Mouse (Mus musculus) brain, embryonic 14.5 days (tissue): ENCODE results near the gene Dcaf15.

Experiments
- CTCF ChIP-seq: fragments of 200-500 bp; IDR thresholded peaks from 2 replicates; pipeline ENCODE4 v1.5.1; 2012; ENCODE audit warnings: inconsistent platforms, mild to moderate bottlenecking, moderate library complexity, borderline replicate concordance; ENCODE audit not compliant: insufficient read depth, insufficient read length; ENCODE audit errors: extremely low read depth
- POLR2A ChIP-seq: fragments of 200-500 bp; IDR thresholded peaks from 2 replicates; pipeline ENCODE4 v1.6.1; 2012; ENCODE audit warnings: mild to moderate bottlenecking, inconsistent platforms, borderline replicate concordance; ENCODE audit not compliant: poor library complexity, insufficient read depth, insufficient read length, severe bottlenecking; ENCODE audit errors: extremely low read depth

GRCm38 (mm10) chr8:84132225-84132624 is 27.7 kb upstream of the Dcaf15 start:
- TF ChIP-seq CTCF (no peak), POLR2A (no peak)
